Mouse (Mus musculus) neural tube, embryonic 12.5 days (tissue): Measurements from ENCODE around the gene Zbtb41. TPM values are rescaled to one million over a fixed set of nuclear protein-coding genes. Genes with fewer than 3 reads are reported as not detected.

Experiments used
- ATAC-seq: fragments of 200-750 bp; cut with Nextera tagmentation; 2 replicates; pipeline ENCODE4 v1.8.0; 2017; ENCODE audit warnings: low read depth, mild to moderate bottlenecking, moderate TSS enrichment, moderate library complexity; ENCODE audit not compliant: low FRiP score
- H3K27ac ChIP-seq: fragments of 300-500 bp; sonication (generic); 2 replicates; pipeline ENCODE4 v1.5.1; 2016
- H3K27me3 ChIP-seq: fragments of 300-500 bp; sonication (generic); replicated peaks from 2 replicates; pipeline ENCODE4 v1.6.1; 2016; ENCODE audit warnings: mild to moderate bottlenecking
- H3K36me3 ChIP-seq: fragments of 300-500 bp; sonication (generic); 2 replicates; pipeline ENCODE4 v1.6.1; 2016; ENCODE audit warnings: mild to moderate bottlenecking
- H3K4me1 ChIP-seq: fragments of 300-500 bp; sonication (generic); 2 replicates; pipeline ENCODE4 v1.6.1; 2016
- H3K4me2 ChIP-seq: fragments of 300-500 bp; sonication (generic); replicated peaks from 2 replicates; pipeline ENCODE4 v1.6.1; 2016; ENCODE audit warnings: mild to moderate bottlenecking
- H3K4me3 ChIP-seq: fragments of 300-500 bp; sonication (generic); 2 replicates; pipeline ENCODE4 v1.5.1; 2016
- H3K9ac ChIP-seq: fragments of 300-500 bp; sonication (generic); 2 replicates; pipeline ENCODE4 v1.6.1; 2016; ENCODE audit warnings: mild to moderate bottlenecking
- H3K9me3 ChIP-seq: fragments of 300-500 bp; sonication (generic); 2 replicates; pipeline ENCODE4 v1.6.1; 2016; ENCODE audit warnings: mild to moderate bottlenecking
- WGBS: fragments of 180-500 bp; shearing (Covaris S2); methylation state at CpG from one replicate; pipeline ENCODE4 v1.1.7; 2016; 5-methylcytosine and 5-hydroxymethylcytosine counted together
- polyA plus RNA-seq: library from polyadenylated mRNA; unstranded; fragments of >200 nt; fragmentation: Nextera tagmentation; extraction: Ambion mirVana; gene quantifications from 2 replicates; pipeline ENCODE4 v1.2.1, GENCODE M21; 2016

Gene Zbtb41
- polyA plus RNA-seq, 1 experiment from 2014 or later: 15.0 TPM

DNA sequence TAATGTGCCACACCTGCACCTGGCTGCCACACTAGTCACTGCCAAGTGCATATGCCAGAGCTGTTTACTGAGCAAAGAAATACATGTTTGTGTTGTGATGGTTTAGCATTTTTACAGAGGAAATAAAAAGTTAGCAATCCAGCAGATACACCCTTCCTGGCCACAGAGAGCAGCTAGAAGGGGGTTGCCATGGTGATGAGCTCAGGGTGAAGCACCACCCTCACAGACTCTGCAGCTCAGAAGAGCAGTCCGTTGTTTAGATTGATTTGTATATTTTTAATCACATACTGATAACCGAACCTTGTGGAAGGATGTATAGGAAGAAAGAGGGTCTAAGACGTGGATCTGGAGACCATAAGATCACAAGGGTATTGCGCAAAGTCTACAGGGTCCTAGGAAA lies 59.1 kb downstream of the Zbtb41 start:
- no peaks in the 10 kb centered on the region for H3K9me3 ChIP-seq
- H3K9ac ChIP-seq: no peak overlapping the region
- no peaks in the 10 kb centered on the region for H3K27me3 ChIP-seq
- no peaks in the 10 kb centered on the region for H3K4me1 ChIP-seq
- no peak overlapping the region for H3K4me3 ChIP-seq
- H3K4me2 ChIP-seq: no peak overlapping the region
- H3K27ac ChIP-seq: no peak overlapping the region
- WGBS: 82% methylated on average over 4 of the region's 4 CpGs
- H3K36me3 ChIP-seq: peaks cover 48% of the 10 kb centered on the region
- no peak for ATAC-seq

- no peaks in the 10 kb centered on the region for H3K9me3 ChIP-seq
- H3K4me1 ChIP-seq: no peaks in the 10 kb centered on the region
- no peak overlapping the region for H3K4me2 ChIP-seq
- no peaks in the 10 kb centered on the region for H3K27me3 ChIP-seq
- H3K9ac ChIP-seq: no peak overlapping the region
- no peak overlapping the region for H3K4me3 ChIP-seq
- H3K27ac ChIP-seq: no peak overlapping the region
- peaks cover 34% of the 10 kb centered on the region for H3K36me3 ChIP-seq
- ATAC-seq: no peak
- 72% methylated on average over 3 of the region's 3 CpGs for WGBS
Measured at GRCm38 (mm10) chr1:139494630-139495029, 72.5 kb downstream of the Zbtb41 start.

GRCm38 (mm10) chr1:139495408-139495807 lies 73.3 kb downstream of the Zbtb41 start:
- ATAC-seq: no peak
- Histone ChIP-seq H3K4me2 (no peak overlapping the region), H3K27me3 (no peaks in the 10 kb centered on the region), H3K4me1 (no peaks in the 10 kb centered on the region), H3K4me3 (no peak overlapping the region), H3K9me3 (no peaks in the 10 kb centered on the region), H3K9ac (no peak overlapping the region), H3K36me3 (peaks cover 28% of the 10 kb centered on the region), H3K27ac (no peak overlapping the region)
- WGBS: 97% methylated on average over 2 of the region's 2 CpGs

- no peak overlapping the region for H3K4me3 ChIP-seq
- H3K4me1 ChIP-seq: no peaks in the 10 kb centered on the region
- no peak overlapping the region for H3K27ac ChIP-seq
- ATAC-seq: no peak
- H3K4me2 ChIP-seq: no peak overlapping the region
- WGBS: 86% methylated on average over 3 of the region's 3 CpGs
- H3K9me3 ChIP-seq: no peaks in the 10 kb centered on the region
- peaks cover 23% of the 10 kb centered on the region for H3K36me3 ChIP-seq
- H3K9ac ChIP-seq: no peak overlapping the region
- H3K27me3 ChIP-seq: no peaks in the 10 kb centered on the region
Measured at GRCm38 (mm10) chr1:139496212-139496611, 74.1 kb downstream of the Zbtb41 start.

DNA sequence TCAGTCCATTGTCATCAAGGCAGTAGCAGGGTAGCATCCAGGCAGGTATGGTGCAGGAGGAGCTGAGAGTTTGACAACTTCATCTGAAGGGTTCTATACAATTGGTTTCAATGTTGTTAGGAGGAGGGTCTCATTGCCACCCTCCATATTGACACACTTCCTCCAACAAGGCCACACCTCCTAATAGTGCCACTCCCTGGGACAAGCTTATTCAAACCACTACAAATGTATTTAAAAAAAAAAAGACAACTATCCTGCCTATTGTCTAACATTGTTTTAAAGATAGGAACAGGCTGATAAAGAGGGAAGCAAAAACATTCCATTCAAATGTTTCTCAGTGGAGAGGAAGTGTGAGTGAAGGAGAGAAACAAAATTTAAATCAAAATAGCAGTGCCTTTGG lies 77.7 kb downstream of the Zbtb41 start:
- Histone ChIP-seq H3K9ac (no peak overlapping the region), H3K4me2 (no peak overlapping the region), H3K27me3 (no peaks in the 10 kb centered on the region), H3K36me3 (no peaks in the 10 kb centered on the region; the same call in 1 of the 2 replicates), H3K4me3 (no peak overlapping the region), H3K27ac (no peak overlapping the region), H3K4me1 (no peaks in the 10 kb centered on the region), H3K9me3 (no peaks in the 10 kb centered on the region)
- no peak for ATAC-seq

GRCm38 (mm10) chr1:139501258-139501752 lies 79.2 kb downstream of the Zbtb41 start, which contains the start of gene F13b:
Gene F13b (plus strand): TSS chr1:139501702.
- Histone ChIP-seq H3K4me1 (no peaks in the 10 kb centered on the region), H3K27me3 (no peaks in the 10 kb centered on the region), H3K4me2 (no peak within 1 kb of the TSS), H3K36me3 (no peaks in the 10 kb centered on the region), H3K27ac (no peak within 1 kb of the TSS), H3K9ac (no peak within 1 kb of the TSS), H3K4me3 (no peak within 1 kb of the TSS), H3K9me3 (no peaks in the 10 kb centered on the region)
- ATAC-seq: no peak
- WGBS: 89% methylated on average over 3 of the region's 3 CpGs

Other genes with a start within 250 kb of the Zbtb41 start
- gene Crb1, start 45.2 kb upstream of the Zbtb41 start, polyA plus RNA-seq: 1.7 TPM in 2 replicates
- gene Aspm, start 32.5 kb downstream of the Zbtb41 start, polyA plus RNA-seq: 15.1 and 17.0 TPM in 2 replicates
- not detected in 2 replicates for gene F13b, start 79.4 kb downstream of the Zbtb41 start, polyA plus RNA-seq
- not detected in 2 replicates for gene Cfhr1, start 138.0 kb downstream of the Zbtb41 start, polyA plus RNA-seq